Mouse (Mus musculus): Measurements from ENCODE around the gene Trappc2l. TPM values are rescaled to one million over a fixed set of nuclear protein-coding genes. Genes with fewer than 3 reads are reported as not detected.

The Trappc2l gene
- polyA plus RNA-seq, 1 experiment from 2014 or later = 73.3 TPM

GRCm38 (mm10) chr8:122620446-122620845 lies 9.0 kb downstream of the Trappc2l start:
- Histone ChIP-seq H3K27me3 (ENCODE audit: insufficient read depth, low read length) (no peaks in the 10 kb centered on the region), H3K27ac (no peak overlapping the region), H3K9me3 (replicated peaks; ENCODE audit: low read length) (no peaks in the 10 kb centered on the region), H3K4me3 (replicated peaks; ENCODE audit: low read depth, low read length) (no peak overlapping the region), H3K9ac (ENCODE audit: low read depth, low read length) (no peak overlapping the region), H3K4me2 (ENCODE audit: low read length) (no peak overlapping the region), H3K36me3 (ENCODE audit: insufficient read depth, low read length) (no peaks in the 10 kb centered on the region), H3K4me1 (replicated peaks; ENCODE audit: insufficient read depth, low read length) (peaks cover 13% of the 10 kb centered on the region)
- TF ChIP-seq CTCF (IDR thresholded peaks at IDR 0.05; ENCODE audit: low read depth) = no peak
- DNase-seq (ENCODE audit: low spot score) (no peak), ATAC-seq (replicated peaks; ENCODE audit: low FRiP score, low read depth) (no peak)
- 24% methylated on average over 5 of the region's 5 CpGs for WGBS

- H3K27ac ChIP-seq = no peak within 1 kb of the TSS
- 64% methylated on average over 6 of the region's 6 CpGs for WGBS
- no peak for TF ChIP-seq CTCF (IDR thresholded peaks at IDR 0.05; ENCODE audit: low read depth)
These were observed 11.3 kb downstream of the Trappc2l start, which contains the start of gene Pabpn1l for GRCm38 (mm10) chr8:122622727-122623126. Gene Pabpn1l (minus strand): TSS chr8:122622739.

GRCm38 (mm10) chr8:122623844-122624642 lies 12.6 kb downstream of the Trappc2l start:
- ATAC-seq (replicated peaks; ENCODE audit: low FRiP score, low read depth) (no peak), DNase-seq (ENCODE audit: low spot score) (no peak)
- no peaks in the 10 kb centered on the region for H3K36me3 ChIP-seq (ENCODE audit: insufficient read depth, low read length)
- H3K4me2 ChIP-seq (ENCODE audit: low read length) = no peak overlapping the region
- TF ChIP-seq CTCF (IDR thresholded peaks at IDR 0.05; ENCODE audit: low read depth) = no peak
- no peak overlapping the region for H3K27ac ChIP-seq
- H3K4me3 ChIP-seq (replicated peaks; ENCODE audit: low read depth, low read length) = no peak overlapping the region
- H3K9ac ChIP-seq (ENCODE audit: low read depth, low read length) = no peak overlapping the region
- no peaks in the 10 kb centered on the region for H3K27me3 ChIP-seq (ENCODE audit: insufficient read depth, low read length)
- WGBS = 93% methylated on average over 17 of the region's 17 CpGs
- peaks cover 13% of the 10 kb centered on the region for H3K4me1 ChIP-seq (replicated peaks; ENCODE audit: insufficient read depth, low read length)
- no peaks in the 10 kb centered on the region for H3K9me3 ChIP-seq (replicated peaks; ENCODE audit: low read length)

More at GRCm38 (mm10) chr8:122622727-122623126, 11.3 kb downstream of the Trappc2l start, which contains the start of gene Pabpn1l:
- Histone ChIP-seq H3K4me3 (replicated peaks; ENCODE audit: low read depth, low read length) (no peak within 1 kb of the TSS), H3K4me1 (replicated peaks; ENCODE audit: insufficient read depth, low read length) (peaks cover 13% of the 10 kb centered on the region), H3K36me3 (ENCODE audit: insufficient read depth, low read length) (no peaks in the 10 kb centered on the region), H3K4me2 (ENCODE audit: low read length) (no peak within 1 kb of the TSS), H3K27me3 (ENCODE audit: insufficient read depth, low read length) (no peaks in the 10 kb centered on the region), H3K9ac (ENCODE audit: low read depth, low read length) (no peak within 1 kb of the TSS), H3K9me3 (replicated peaks; ENCODE audit: low read length) (no peaks in the 10 kb centered on the region)
- no peak for ATAC-seq (replicated peaks; ENCODE audit: low FRiP score, low read depth)
- no peak for DNase-seq (ENCODE audit: low spot score)

GRCm38 (mm10) chr8:122624653-122625052 lies 13.2 kb downstream of the Trappc2l start:
- Histone ChIP-seq H3K27me3 (ENCODE audit: insufficient read depth, low read length) (no peaks in the 10 kb centered on the region), H3K27ac (no peak overlapping the region), H3K9me3 (replicated peaks; ENCODE audit: low read length) (no peaks in the 10 kb centered on the region), H3K4me1 (replicated peaks; ENCODE audit: insufficient read depth, low read length) (peaks cover 13% of the 10 kb centered on the region), H3K4me3 (replicated peaks; ENCODE audit: low read depth, low read length) (no peak overlapping the region), H3K36me3 (ENCODE audit: insufficient read depth, low read length) (no peaks in the 10 kb centered on the region), H3K4me2 (ENCODE audit: low read length) (no peak overlapping the region), H3K9ac (ENCODE audit: low read depth, low read length) (no peak overlapping the region)
- DNase-seq (ENCODE audit: low spot score) = no peak
- peak; percentile 46; the same call in 1 of the 2 replicates for TF ChIP-seq CTCF (IDR thresholded peaks at IDR 0.05; ENCODE audit: low read depth)
- no peak for ATAC-seq (replicated peaks; ENCODE audit: low FRiP score, low read depth)
- 70% methylated on average over 5 of the region's 5 CpGs for WGBS

- Histone ChIP-seq H3K4me3 (replicated peaks; ENCODE audit: low read depth, low read length) (no peak overlapping the region), H3K4me2 (ENCODE audit: low read length) (no peak overlapping the region), H3K27me3 (ENCODE audit: insufficient read depth, low read length) (no peaks in the 10 kb centered on the region), H3K9ac (ENCODE audit: low read depth, low read length) (no peak overlapping the region), H3K27ac (no peak overlapping the region), H3K4me1 (replicated peaks; ENCODE audit: insufficient read depth, low read length) (peaks cover 6% of the 10 kb centered on the region), H3K9me3 (replicated peaks; ENCODE audit: low read length) (no peaks in the 10 kb centered on the region), H3K36me3 (ENCODE audit: insufficient read depth, low read length) (no peaks in the 10 kb centered on the region)
- DNase-seq (ENCODE audit: low spot score) (no peak), ATAC-seq (replicated peaks; ENCODE audit: low FRiP score, low read depth) (no peak)
- 80% methylated on average over 9 of the region's 9 CpGs for WGBS
- no peak for TF ChIP-seq CTCF (IDR thresholded peaks at IDR 0.05; ENCODE audit: low read depth)
These were observed 14.4 kb downstream of the Trappc2l start for GRCm38 (mm10) chr8:122625811-122626210.

- Histone ChIP-seq H3K27ac (no peak overlapping the region), H3K4me3 (replicated peaks; ENCODE audit: low read depth, low read length) (no peak overlapping the region), H3K27me3 (ENCODE audit: insufficient read depth, low read length) (no peaks in the 10 kb centered on the region), H3K36me3 (ENCODE audit: insufficient read depth, low read length) (no peaks in the 10 kb centered on the region), H3K9me3 (replicated peaks; ENCODE audit: low read length) (no peaks in the 10 kb centered on the region), H3K4me1 (replicated peaks; ENCODE audit: insufficient read depth, low read length) (no peaks in the 10 kb centered on the region), H3K9ac (ENCODE audit: low read depth, low read length) (no peak overlapping the region), H3K4me2 (ENCODE audit: low read length) (no peak overlapping the region)
- no peak for ATAC-seq (replicated peaks; ENCODE audit: low FRiP score, low read depth)
- 68% methylated on average over 2 of the region's 2 CpGs for WGBS
- DNase-seq (ENCODE audit: low spot score) = no peak
- no peak for TF ChIP-seq CTCF (IDR thresholded peaks at IDR 0.05; ENCODE audit: low read depth)
These were observed 15.5 kb downstream of the Trappc2l start for GRCm38 (mm10) chr8:122626896-122627295.
